Mouse (Mus musculus): Measurements from ENCODE around the gene Uqcc2. TPM values are rescaled to one million over a fixed set of nuclear protein-coding genes. Genes with fewer than 3 reads are reported as not detected.

The Uqcc2 gene
- polyA plus RNA-seq, 1 experiment, result 740 TPM

- no peak for TF ChIP-seq SRF (IDR thresholded peaks at IDR 0.05; ENCODE audit: control insufficient read depth, insufficient read length, low read depth)
- peak in 2 of 3 experiments; percentile 30 to 74 for TF ChIP-seq MYOG (IDR thresholded peaks at IDR 0.05; ENCODE audit: control insufficient read depth in 1 of 3, insufficient read depth in 1 of 3, insufficient read length in 2 of 3, low read depth in 2 of 3)
- peak in 2 of 3 experiments; percentile 72 to 85 for TF ChIP-seq MYOD1 (IDR thresholded peaks at IDR 0.05; ENCODE audit: control insufficient read depth in 1 of 3, insufficient read length in 2 of 3, low read depth in 2 of 3)
- Histone ChIP-seq H3K4me2 (ENCODE audit: low read depth) (peak overlapping the region; percentile 12), H3K36me3 (ENCODE audit: control insufficient read depth, insufficient read depth) (no peaks in the 10 kb centered on the region), H3K79me2 (ENCODE audit: control insufficient read depth, insufficient read depth) (no peaks in the 10 kb centered on the region), H3K4me3 (no peak overlapping the region), H3K27me3 (ENCODE audit: control insufficient read depth, insufficient read depth, insufficient read length) (no peaks in the 10 kb centered on the region), H3ac (ENCODE audit: control insufficient read depth, insufficient read length) (no peak overlapping the region)
Observed at GRCm38 (mm10) chr17:27175196-27175874, 41.6 kb upstream of the Uqcc2 start.

DNA sequence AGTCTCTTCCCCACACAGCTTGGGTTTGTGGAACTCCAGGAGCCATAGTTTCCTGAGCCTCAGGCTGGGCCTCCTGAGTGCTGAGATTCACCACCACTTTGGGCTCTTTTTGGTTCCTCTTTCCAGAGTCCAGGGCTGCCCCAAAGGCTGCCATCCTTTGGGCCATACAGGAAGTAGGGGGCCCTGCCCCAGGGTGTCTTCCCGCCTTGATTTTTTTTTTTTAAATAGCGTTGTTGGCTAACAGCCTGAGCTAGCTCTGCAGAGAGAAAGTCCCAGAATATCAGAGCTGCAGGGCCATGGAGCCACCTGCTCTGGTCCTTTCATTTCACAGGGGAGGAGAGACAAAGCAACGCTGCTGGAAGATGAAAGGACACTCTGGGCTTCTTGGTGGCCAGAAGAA is 40.0 kb upstream of the Uqcc2 start:
- H3K36me3 ChIP-seq (ENCODE audit: control insufficient read depth, insufficient read depth), result no peaks in the 10 kb centered on the region
- H3K27me3 ChIP-seq (ENCODE audit: control insufficient read depth, insufficient read depth, insufficient read length), result no peaks in the 10 kb centered on the region
- H3ac ChIP-seq (ENCODE audit: control insufficient read depth, insufficient read length), result no peak overlapping the region
- no peak overlapping the region for H3K4me2 ChIP-seq (ENCODE audit: low read depth)
- no peak for TF ChIP-seq TCF3 (IDR thresholded peaks at IDR 0.05; ENCODE audit: insufficient read length, low read depth)
- no peak for TF ChIP-seq E2F4 (IDR thresholded peaks at IDR 0.05; ENCODE audit: insufficient read depth)
- no peak for TF ChIP-seq MYOD1 (IDR thresholded peaks at IDR 0.05; ENCODE audit: control insufficient read depth in 1 of 3, insufficient read length in 2 of 3, low read depth in 2 of 3)
- TF ChIP-seq CEBPB (IDR thresholded peaks at IDR 0.05; ENCODE audit: insufficient read depth, poor library complexity, severe bottlenecking), result no peak
- no peak for TF ChIP-seq MYOG (IDR thresholded peaks at IDR 0.05; ENCODE audit: control insufficient read depth in 1 of 3, insufficient read depth in 1 of 3, insufficient read length in 2 of 3, low read depth in 2 of 3)
- TF ChIP-seq SRF (IDR thresholded peaks at IDR 0.05; ENCODE audit: control insufficient read depth, insufficient read length, low read depth), result no peak
- no peak for TF ChIP-seq MAX (IDR thresholded peaks at IDR 0.05; ENCODE audit: low read depth)
- TF ChIP-seq TCF12 (IDR thresholded peaks at IDR 0.05; ENCODE audit: insufficient read depth, poor library complexity, severe bottlenecking), result no peak
- TF ChIP-seq REST (IDR thresholded peaks at IDR 0.05; ENCODE audit: insufficient read depth, insufficient read length), result no peak
- no peaks in the 10 kb centered on the region for H3K79me2 ChIP-seq (ENCODE audit: control insufficient read depth, insufficient read depth)
- no peak overlapping the region for H3K4me3 ChIP-seq

DNA sequence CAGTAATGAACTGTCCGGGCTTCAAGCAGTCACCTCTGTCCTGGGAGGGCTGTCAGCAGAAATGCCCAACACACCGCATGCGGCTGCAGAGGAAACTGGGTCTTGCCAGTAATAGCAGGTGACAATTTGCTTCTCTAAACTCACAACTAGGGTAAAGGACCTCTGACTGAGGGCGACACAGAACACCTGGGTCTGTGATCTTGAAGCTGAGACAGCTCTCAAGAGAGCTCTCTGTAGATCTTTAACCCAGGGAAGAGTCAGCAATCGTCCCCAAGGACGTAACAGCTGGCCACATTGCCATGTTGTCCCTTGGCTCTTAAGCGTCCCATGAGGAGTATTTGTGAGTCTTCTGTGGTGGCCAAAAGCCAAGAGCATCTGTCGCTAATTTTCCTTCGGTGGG is 38.7 kb upstream of the Uqcc2 start:
- no peak overlapping the region for H3ac ChIP-seq (ENCODE audit: control insufficient read depth, insufficient read length)
- H3K27me3 ChIP-seq (ENCODE audit: control insufficient read depth, insufficient read depth, insufficient read length), result no peaks in the 10 kb centered on the region
- no peaks in the 10 kb centered on the region for H3K79me2 ChIP-seq (ENCODE audit: control insufficient read depth, insufficient read depth)
- no peak overlapping the region for H3K4me2 ChIP-seq (ENCODE audit: low read depth)
- TF ChIP-seq E2F4 (IDR thresholded peaks at IDR 0.05; ENCODE audit: insufficient read depth) (no peak), CEBPB (IDR thresholded peaks at IDR 0.05; ENCODE audit: insufficient read depth, poor library complexity, severe bottlenecking) (no peak), USF1 (IDR thresholded peaks at IDR 0.05; ENCODE audit: low read depth) (no peak), POLR2AphosphoS2 (IDR thresholded peaks at IDR 0.05; ENCODE audit: insufficient read length, low read depth) (no peak), REST (IDR thresholded peaks at IDR 0.05; ENCODE audit: insufficient read depth, insufficient read length) (no peak), MYOD1 (IDR thresholded peaks at IDR 0.05; ENCODE audit: control insufficient read depth in 1 of 3, insufficient read length in 2 of 3, low read depth in 2 of 3) (no peak), TCF12 (IDR thresholded peaks at IDR 0.05; ENCODE audit: insufficient read depth, poor library complexity, severe bottlenecking) (no peak), POLR2A (IDR thresholded peaks at IDR 0.05; ENCODE audit: insufficient read length, low read depth) (no peak), TCF3 (IDR thresholded peaks at IDR 0.05; ENCODE audit: insufficient read length, low read depth) (no peak), MAX (IDR thresholded peaks at IDR 0.05; ENCODE audit: low read depth) (no peak), SRF (IDR thresholded peaks at IDR 0.05; ENCODE audit: control insufficient read depth, insufficient read length, low read depth) (no peak), MYOG (IDR thresholded peaks at IDR 0.05; ENCODE audit: control insufficient read depth in 1 of 3, insufficient read depth in 1 of 3, insufficient read length in 2 of 3, low read depth in 2 of 3) (no peak)
- no peak overlapping the region for H3K4me3 ChIP-seq
- H3K36me3 ChIP-seq (ENCODE audit: control insufficient read depth, insufficient read depth), result no peaks in the 10 kb centered on the region

DNA sequence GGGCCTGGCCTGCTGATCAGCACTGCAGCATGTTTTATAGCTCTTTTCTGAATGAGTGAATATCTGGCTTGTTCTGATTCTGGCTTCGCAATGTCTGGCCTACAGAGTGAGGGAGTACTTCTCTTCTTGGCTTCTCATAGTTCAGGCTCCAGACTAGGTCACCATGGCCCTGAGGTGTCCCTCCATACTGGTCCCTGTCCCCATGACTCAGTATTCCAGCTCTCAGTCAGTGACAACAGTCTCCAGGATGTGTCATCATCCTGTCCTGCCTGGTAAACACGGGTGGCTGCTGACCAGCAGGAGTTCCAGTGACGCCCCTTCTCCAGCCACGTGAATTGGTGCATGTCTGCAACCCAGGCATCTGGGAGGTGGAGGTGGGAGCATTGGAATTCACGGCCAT is 37.4 kb upstream of the Uqcc2 start:
- Histone ChIP-seq H3K4me3 (no peak overlapping the region), H3K79me2 (ENCODE audit: control insufficient read depth, insufficient read depth) (no peaks in the 10 kb centered on the region), H3K36me3 (ENCODE audit: control insufficient read depth, insufficient read depth) (no peaks in the 10 kb centered on the region), H3ac (ENCODE audit: control insufficient read depth, insufficient read length) (no peak overlapping the region), H3K4me2 (ENCODE audit: low read depth) (no peak overlapping the region), H3K27me3 (ENCODE audit: control insufficient read depth, insufficient read depth, insufficient read length) (no peaks in the 10 kb centered on the region)
- TF ChIP-seq MYOG (IDR thresholded peaks at IDR 0.05; ENCODE audit: control insufficient read depth in 1 of 3, insufficient read depth in 1 of 3, insufficient read length in 2 of 3, low read depth in 2 of 3), result no peak
- no peak for TF ChIP-seq POLR2AphosphoS2 (IDR thresholded peaks at IDR 0.05; ENCODE audit: insufficient read length, low read depth)
- TF ChIP-seq CEBPB (IDR thresholded peaks at IDR 0.05; ENCODE audit: insufficient read depth, poor library complexity, severe bottlenecking), result no peak
- TF ChIP-seq MYOD1 (IDR thresholded peaks at IDR 0.05; ENCODE audit: control insufficient read depth in 1 of 3, insufficient read length in 2 of 3, low read depth in 2 of 3), result no peak
- no peak for TF ChIP-seq USF1 (IDR thresholded peaks at IDR 0.05; ENCODE audit: low read depth)
- TF ChIP-seq POLR2A (IDR thresholded peaks at IDR 0.05; ENCODE audit: insufficient read length, low read depth), result no peak

DNA sequence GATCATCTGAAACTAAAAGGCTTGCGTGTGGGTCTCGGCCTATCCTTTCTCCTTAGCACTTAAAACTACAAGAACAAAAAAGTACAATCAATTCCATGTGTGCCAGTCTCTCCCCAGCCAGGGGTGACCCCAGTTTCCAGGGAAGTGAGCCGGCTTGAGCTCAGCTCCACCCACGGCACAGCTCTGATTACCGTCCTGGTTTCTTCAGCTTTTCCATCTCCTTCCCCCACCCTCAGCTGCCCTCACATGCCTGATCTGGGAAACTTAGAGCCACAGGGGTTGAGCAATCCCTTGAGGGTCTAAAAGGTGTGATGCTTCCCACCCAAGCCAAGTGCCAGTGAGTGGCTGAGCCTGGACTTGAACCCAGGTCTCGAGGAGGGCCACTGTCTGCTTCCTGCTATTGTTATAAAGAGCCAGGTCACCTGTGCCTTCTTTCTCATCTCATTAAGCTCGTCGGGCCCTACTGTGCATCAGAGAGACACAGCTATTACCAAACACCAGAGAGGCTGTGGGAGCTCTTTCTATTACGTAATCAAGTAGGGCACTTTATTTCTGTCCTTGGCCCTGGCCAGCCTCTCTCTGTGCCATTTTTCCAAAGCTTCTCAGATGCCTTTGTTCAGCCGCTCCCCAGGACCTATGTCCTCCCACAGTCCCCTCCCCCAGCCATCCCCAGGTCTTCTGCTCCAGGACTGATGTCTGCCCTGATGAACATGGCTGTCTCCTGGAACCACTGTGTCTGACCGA is 36.4 kb upstream of the Uqcc2 start:
- Histone ChIP-seq H3K4me3 (no peak overlapping the region), H3K79me2 (ENCODE audit: control insufficient read depth, insufficient read depth) (no peaks in the 10 kb centered on the region), H3ac (ENCODE audit: control insufficient read depth, insufficient read length) (no peak overlapping the region), H3K36me3 (ENCODE audit: control insufficient read depth, insufficient read depth) (no peaks in the 10 kb centered on the region), H3K4me2 (ENCODE audit: low read depth) (no peak overlapping the region), H3K27me3 (ENCODE audit: control insufficient read depth, insufficient read depth, insufficient read length) (no peaks in the 10 kb centered on the region)
- no peak for TF ChIP-seq POLR2A (IDR thresholded peaks at IDR 0.05; ENCODE audit: insufficient read length, low read depth)
- no peak for TF ChIP-seq MAX (IDR thresholded peaks at IDR 0.05; ENCODE audit: low read depth)
- TF ChIP-seq TCF3 (IDR thresholded peaks at IDR 0.05; ENCODE audit: insufficient read length, low read depth), result no peak
- no peak for TF ChIP-seq POLR2AphosphoS2 (IDR thresholded peaks at IDR 0.05; ENCODE audit: insufficient read length, low read depth)
- no peak for TF ChIP-seq SRF (IDR thresholded peaks at IDR 0.05; ENCODE audit: control insufficient read depth, insufficient read length, low read depth)
- TF ChIP-seq TCF12 (IDR thresholded peaks at IDR 0.05; ENCODE audit: insufficient read depth, poor library complexity, severe bottlenecking), result no peak
- TF ChIP-seq MYOD1 (IDR thresholded peaks at IDR 0.05; ENCODE audit: control insufficient read depth in 1 of 3, insufficient read length in 2 of 3, low read depth in 2 of 3), result no peak
- no peak for TF ChIP-seq E2F4 (IDR thresholded peaks at IDR 0.05; ENCODE audit: insufficient read depth)
- TF ChIP-seq CEBPB (IDR thresholded peaks at IDR 0.05; ENCODE audit: insufficient read depth, poor library complexity, severe bottlenecking), result no peak
- no peak for TF ChIP-seq REST (IDR thresholded peaks at IDR 0.05; ENCODE audit: insufficient read depth, insufficient read length)
- TF ChIP-seq MYOG (IDR thresholded peaks at IDR 0.05; ENCODE audit: control insufficient read depth in 1 of 3, insufficient read depth in 1 of 3, insufficient read length in 2 of 3, low read depth in 2 of 3), result no peak
- no peak for TF ChIP-seq USF1 (IDR thresholded peaks at IDR 0.05; ENCODE audit: low read depth)
